Mouse (Mus musculus): ENCODE data around the gene Mlh1. TPM values are rescaled to one million over a fixed set of nuclear protein-coding genes. Genes with fewer than 3 reads are reported as not detected.

Gene Mlh1
- polyA plus RNA-seq, 1 experiment from 2014 or later = 31.4 TPM

DNA sequence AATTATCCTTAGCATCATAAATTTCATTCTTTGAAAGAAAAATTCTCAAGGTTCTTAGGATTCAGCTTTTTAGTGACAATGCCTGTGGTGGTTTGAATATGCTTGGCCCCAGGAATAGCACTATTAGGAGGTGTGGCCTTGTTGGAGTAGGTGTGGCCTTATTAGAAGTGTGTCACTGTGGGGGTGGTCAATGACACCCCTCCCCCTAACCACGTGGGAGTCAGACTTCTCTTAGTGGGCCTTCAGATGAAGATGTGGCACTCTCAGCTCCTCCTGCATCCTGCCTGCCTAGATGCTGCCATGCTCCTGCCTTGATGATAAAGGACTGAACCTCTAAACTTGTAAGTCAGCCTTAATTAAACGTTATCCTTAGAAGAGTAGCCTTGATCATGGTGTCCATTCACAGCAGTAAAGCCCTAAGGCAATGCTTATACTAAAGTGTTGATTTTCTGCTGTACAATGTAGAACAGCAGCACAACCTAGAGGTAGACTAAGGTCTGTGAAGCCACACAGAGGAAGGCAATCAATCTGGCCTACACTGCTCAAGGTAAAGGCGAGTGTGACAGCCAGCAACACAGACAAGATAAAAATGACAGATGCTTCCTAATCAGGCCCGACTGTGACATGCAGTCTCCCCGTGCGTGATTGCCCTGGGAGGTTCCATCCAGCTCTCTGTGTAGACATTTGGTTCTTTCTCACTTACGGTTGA is 19.3 kb downstream of the Mlh1 start:
- H3K36me3 ChIP-seq = peaks cover 66% of the 10 kb centered on the region

DNA sequence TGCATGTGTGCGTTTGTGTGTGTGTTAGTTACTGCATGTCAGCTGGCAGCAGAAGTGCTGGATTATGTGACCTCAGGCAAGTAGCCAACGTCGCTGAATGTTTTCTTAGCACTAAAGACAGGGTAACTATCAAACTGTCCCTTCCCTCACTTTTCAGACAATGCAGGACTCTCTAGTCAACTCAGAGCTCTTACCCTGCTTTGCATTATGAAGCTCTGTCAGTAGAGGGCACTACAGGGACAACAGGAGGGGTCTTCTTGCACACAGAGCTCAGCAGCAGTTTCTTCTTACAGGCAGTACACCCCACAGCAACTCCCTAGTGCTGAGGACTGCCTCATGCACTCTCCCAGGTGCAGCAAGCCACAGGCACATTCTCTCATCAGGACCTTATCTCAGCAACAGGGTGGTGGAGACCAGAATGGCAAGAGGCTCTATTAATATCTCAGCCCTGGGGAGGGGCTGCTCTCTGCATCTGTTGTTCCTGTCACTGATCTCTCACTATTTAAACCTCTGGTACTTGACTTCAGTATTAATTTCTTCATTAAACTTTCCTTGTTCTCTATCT is 23.8 kb downstream of the Mlh1 start:
- H3K4me1 ChIP-seq (replicated peaks) = peaks cover 14% of the 10 kb centered on the region
- H3K36me3 ChIP-seq = peaks cover 42% of the 10 kb centered on the region
- no peaks in the 10 kb centered on the region for H3K27me3 ChIP-seq
- H3K9me3 ChIP-seq (replicated peaks) = no peaks in the 10 kb centered on the region
- H3K4me2 ChIP-seq = no peak overlapping the region
- WGBS = 44% methylated on average over 3 of the region's 3 CpGs
- peak overlapping the region; percentile 80 for H3K27ac ChIP-seq
- no peak overlapping the region for H3K4me3 ChIP-seq
- peak; percentile 88 for ATAC-seq (replicated peaks; ENCODE audit: insufficient number of reproducible peaks, insufficient read depth, low FRiP score, low read depth)
- H3K9ac ChIP-seq = no peak overlapping the region

More for the DNA sequence above, 19.3 kb downstream of the Mlh1 start:
- no peak overlapping the region for H3K27ac ChIP-seq
- 0 out of 2 replicates have a peak, but pooled peaks have one; percentile 65 for ATAC-seq (replicated peaks; ENCODE audit: insufficient number of reproducible peaks, insufficient read depth, low FRiP score, low read depth)
- H3K9ac ChIP-seq = no peak overlapping the region
- no peak overlapping the region for H3K4me3 ChIP-seq
- H3K9me3 ChIP-seq (replicated peaks) = no peaks in the 10 kb centered on the region
- no peaks in the 10 kb centered on the region for H3K27me3 ChIP-seq
- no peak overlapping the region for H3K4me2 ChIP-seq
- WGBS = 48% methylated on average over 7 of the region's 7 CpGs
- peaks cover 5% of the 10 kb centered on the region for H3K4me1 ChIP-seq (replicated peaks)

GRCm38 (mm10) chr9:111245546-111245945 is 26.0 kb downstream of the Mlh1 start:
- Histone ChIP-seq H3K27ac (no peak overlapping the region), H3K4me3 (no peak overlapping the region), H3K9me3 (replicated peaks) (no peaks in the 10 kb centered on the region), H3K9ac (no peak overlapping the region), H3K27me3 (no peaks in the 10 kb centered on the region), H3K36me3 (peaks cover 30% of the 10 kb centered on the region), H3K4me1 (replicated peaks) (peaks cover 19% of the 10 kb centered on the region), H3K4me2 (no peak overlapping the region)
- no peak for ATAC-seq (replicated peaks; ENCODE audit: insufficient number of reproducible peaks, insufficient read depth, low FRiP score, low read depth)
- WGBS = 79% methylated on average over 6 of the region's 6 CpGs

DNA sequence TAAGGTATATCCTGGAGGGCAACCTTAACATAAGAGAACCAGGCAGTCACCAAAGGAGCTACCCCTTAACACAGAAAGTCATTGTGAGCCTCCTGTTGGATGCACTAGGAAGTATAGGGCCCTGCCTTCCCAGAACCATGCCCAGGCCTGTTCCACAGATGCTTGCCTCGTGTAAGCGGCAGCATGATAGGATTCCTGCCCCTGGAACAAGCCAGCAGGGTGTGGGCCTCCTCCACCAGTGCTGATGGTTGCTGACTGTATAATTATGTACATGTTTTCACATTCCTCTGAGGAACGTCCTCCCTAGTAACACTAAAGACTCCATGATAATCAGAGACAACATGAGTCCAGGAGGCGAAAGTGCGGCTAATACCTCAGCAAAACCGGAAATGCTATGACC is 28.2 kb downstream of the Mlh1 start:
- Histone ChIP-seq H3K27ac (no peak overlapping the region), H3K9ac (no peak overlapping the region), H3K4me1 (replicated peaks) (peaks cover 19% of the 10 kb centered on the region), H3K36me3 (peaks cover 35% of the 10 kb centered on the region), H3K4me2 (no peak overlapping the region), H3K9me3 (replicated peaks) (no peaks in the 10 kb centered on the region), H3K4me3 (no peak overlapping the region), H3K27me3 (no peaks in the 10 kb centered on the region)
- 69% methylated on average over 6 of the region's 6 CpGs for WGBS
- ATAC-seq (replicated peaks; ENCODE audit: insufficient number of reproducible peaks, insufficient read depth, low FRiP score, low read depth) = no peak

GRCm38 (mm10) chr9:111239821-111240220 is 31.8 kb downstream of the Mlh1 start:
- no peak overlapping the region for H3K27ac ChIP-seq
- no peak overlapping the region for H3K9ac ChIP-seq
- 79% methylated on average over 4 of the region's 4 CpGs for whole genome bisulfite sequencing
- H3K9me3 ChIP-seq (replicated peaks) = no peaks in the 10 kb centered on the region
- no peak for ATAC-seq (replicated peaks; ENCODE audit: insufficient number of reproducible peaks, insufficient read depth, low FRiP score, low read depth)
- H3K36me3 ChIP-seq = peaks cover 63% of the 10 kb centered on the region
- H3K4me3 ChIP-seq = no peak overlapping the region
- no peak overlapping the region for H3K4me2 ChIP-seq
- no peaks in the 10 kb centered on the region for H3K27me3 ChIP-seq
- peaks cover 7% of the 10 kb centered on the region for H3K4me1 ChIP-seq (replicated peaks)

DNA sequence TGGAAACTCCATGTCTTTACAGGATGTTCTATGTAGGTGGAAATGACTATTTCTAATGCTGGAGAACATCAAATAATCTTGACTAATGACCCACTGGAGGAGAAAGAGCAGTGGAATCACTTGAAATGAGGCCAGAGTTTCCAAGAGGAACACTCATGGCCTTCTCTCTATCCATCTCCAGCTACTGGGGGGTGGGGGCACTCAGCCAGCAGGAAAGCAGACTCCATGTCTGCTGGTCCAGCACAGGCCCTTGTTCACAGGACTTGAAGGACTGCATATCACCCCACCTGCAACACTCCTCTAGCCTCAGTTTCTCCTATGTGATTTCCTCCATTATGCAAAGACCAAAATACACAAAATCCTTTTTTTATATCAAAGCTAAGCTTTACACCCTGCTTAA is 33.9 kb downstream of the Mlh1 start:
- no peaks in the 10 kb centered on the region for H3K9me3 ChIP-seq (replicated peaks)
- ATAC-seq (replicated peaks; ENCODE audit: insufficient number of reproducible peaks, insufficient read depth, low FRiP score, low read depth) = no peak

DNA sequence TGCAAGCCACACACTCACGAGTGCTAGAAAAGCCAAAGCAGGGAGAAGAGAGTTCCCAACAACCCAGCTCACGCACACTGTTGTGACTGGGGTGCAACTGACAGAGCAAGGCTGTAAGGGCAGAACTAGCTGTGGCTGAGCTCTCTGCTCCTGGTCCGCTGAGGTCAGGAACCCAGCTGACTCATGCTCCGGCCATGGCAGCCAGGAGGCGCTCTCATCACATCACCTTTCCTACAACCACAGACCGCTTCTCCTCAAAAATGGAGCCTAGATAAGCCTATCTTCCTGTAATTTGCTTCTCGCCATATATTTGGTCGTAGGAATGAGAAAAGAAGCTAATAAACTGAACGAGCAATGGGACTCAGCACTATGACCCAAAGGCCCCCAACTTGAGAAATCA is 36.9 kb downstream of the Mlh1 start:
- Histone ChIP-seq H3K4me1 (replicated peaks) (0 out of 2 replicates have a peak, but pooled peaks cover under 1% of the 10 kb centered on the region), H3K27ac (no peak overlapping the region), H3K36me3 (peaks cover 82% of the 10 kb centered on the region), H3K27me3 (no peaks in the 10 kb centered on the region), H3K9me3 (replicated peaks) (no peaks in the 10 kb centered on the region), H3K9ac (no peak overlapping the region), H3K4me3 (no peak overlapping the region), H3K4me2 (no peak overlapping the region)
- ATAC-seq (replicated peaks; ENCODE audit: insufficient number of reproducible peaks, insufficient read depth, low FRiP score, low read depth) = no peak
- 85% methylated on average over 9 of the region's 9 CpGs for WGBS

More for the DNA sequence above, 33.9 kb downstream of the Mlh1 start:
- Histone ChIP-seq H3K4me2 (no peak overlapping the region), H3K9ac (no peak overlapping the region), H3K4me1 (replicated peaks) (peaks cover 4% of the 10 kb centered on the region), H3K4me3 (no peak overlapping the region), H3K27ac (no peak overlapping the region), H3K27me3 (no peaks in the 10 kb centered on the region), H3K36me3 (peaks cover 80% of the 10 kb centered on the region)

DNA sequence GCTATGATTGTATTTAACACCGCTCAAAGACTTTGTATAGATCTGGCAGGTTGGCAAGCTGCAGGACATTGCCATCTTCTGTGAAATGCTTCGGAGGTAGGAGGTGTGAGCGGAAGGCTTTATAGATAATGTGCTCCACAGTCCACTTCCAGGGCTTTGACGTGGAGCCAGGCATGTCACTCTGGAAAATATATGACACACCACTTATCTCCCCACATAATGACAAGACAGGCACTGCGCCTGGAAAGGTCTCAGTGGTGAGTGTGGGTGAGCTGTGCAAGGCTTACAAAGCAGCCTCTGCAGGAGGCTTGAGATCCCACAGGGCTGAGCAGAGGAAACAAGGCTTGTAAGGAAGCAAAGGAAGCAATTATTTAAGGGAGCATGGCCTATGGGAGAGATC is 43.1 kb downstream of the Mlh1 start:
- 34% methylated on average over 5 of the region's 5 CpGs for WGBS
- Histone ChIP-seq H3K9me3 (replicated peaks) (no peaks in the 10 kb centered on the region), H3K27ac (peak overlapping the region; percentile 82), H3K4me1 (replicated peaks) (peaks cover 35% of the 10 kb centered on the region), H3K4me2 (no peak overlapping the region), H3K27me3 (no peaks in the 10 kb centered on the region), H3K9ac (no peak overlapping the region), H3K4me3 (no peak overlapping the region), H3K36me3 (peaks cover 60% of the 10 kb centered on the region)
- ATAC-seq (replicated peaks; ENCODE audit: insufficient number of reproducible peaks, insufficient read depth, low FRiP score, low read depth) = peak; percentile 88

DNA sequence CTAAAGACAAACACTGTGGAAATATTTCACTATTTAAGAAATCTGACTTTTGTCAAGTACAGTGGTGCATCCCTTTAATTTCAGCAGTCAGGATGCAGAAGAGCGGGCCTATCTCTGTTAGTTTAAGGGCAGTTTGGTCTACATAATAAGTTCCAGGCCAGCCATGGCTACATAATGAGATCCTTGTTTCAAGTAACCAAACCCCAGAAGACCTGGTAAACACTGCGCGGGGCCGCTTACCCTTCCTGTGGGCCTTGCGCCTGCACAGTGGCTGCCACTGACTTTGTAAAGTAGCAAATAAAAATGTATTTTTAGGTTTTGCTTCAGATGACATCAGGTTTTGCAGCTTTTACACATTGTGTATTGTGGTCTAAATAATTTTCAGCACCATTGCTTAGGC is 48.2 kb downstream of the Mlh1 start:
- H3K4me1 ChIP-seq (replicated peaks) = peaks cover 23% of the 10 kb centered on the region
- H3K9ac ChIP-seq = no peak overlapping the region
- H3K9me3 ChIP-seq (replicated peaks) = no peaks in the 10 kb centered on the region
- ATAC-seq (replicated peaks; ENCODE audit: insufficient number of reproducible peaks, insufficient read depth, low FRiP score, low read depth) = no peak
- H3K4me2 ChIP-seq = no peak overlapping the region
- H3K27ac ChIP-seq = no peak overlapping the region
- H3K36me3 ChIP-seq = peaks cover 64% of the 10 kb centered on the region
- H3K27me3 ChIP-seq = no peaks in the 10 kb centered on the region
- H3K4me3 ChIP-seq = no peak overlapping the region
- 95% methylated on average over 5 of the region's 5 CpGs for WGBS

- no peak overlapping the region for H3K27ac ChIP-seq
- no peak overlapping the region for H3K4me3 ChIP-seq
- H3K36me3 ChIP-seq = peaks cover 74% of the 10 kb centered on the region
- no peak overlapping the region for H3K9ac ChIP-seq
- H3K4me1 ChIP-seq (replicated peaks) = peaks cover 9% of the 10 kb centered on the region
- H3K4me2 ChIP-seq = no peak overlapping the region
- H3K9me3 ChIP-seq (replicated peaks) = no peaks in the 10 kb centered on the region
- WGBS = 79% methylated on average over 1 of the region's 1 CpGs
- H3K27me3 ChIP-seq = no peaks in the 10 kb centered on the region
- no peak for ATAC-seq (replicated peaks; ENCODE audit: insufficient number of reproducible peaks, insufficient read depth, low FRiP score, low read depth)
Observed at GRCm38 (mm10) chr9:111221580-111221979, 50.0 kb downstream of the Mlh1 start.

DNA sequence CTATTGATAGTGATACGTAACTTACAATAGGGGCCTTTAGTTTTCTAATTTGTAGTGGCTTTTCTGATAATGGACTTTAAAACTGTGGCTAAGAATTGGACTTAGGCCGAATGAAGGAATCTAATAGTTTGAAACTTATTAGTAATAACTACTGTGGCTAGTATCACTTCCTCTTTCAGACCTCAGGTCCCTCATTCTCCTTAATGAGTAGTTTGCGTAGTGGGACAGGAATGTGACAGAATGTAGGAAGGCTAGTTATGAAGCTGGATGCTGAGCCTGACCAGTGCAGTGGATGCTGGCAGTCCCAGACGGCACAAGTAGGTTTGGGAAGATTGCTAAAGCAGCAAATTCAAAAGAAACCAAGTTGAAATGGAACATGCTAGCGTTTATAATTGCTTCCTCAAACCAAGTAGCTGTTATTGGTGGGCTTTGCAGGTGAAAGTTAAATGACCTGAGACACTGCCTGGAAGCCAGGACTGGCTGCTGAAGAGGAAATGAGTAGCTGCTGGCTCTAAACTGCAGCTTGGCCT is 51.0 kb downstream of the Mlh1 start:
- H3K4me3 ChIP-seq = no peak overlapping the region

DNA sequence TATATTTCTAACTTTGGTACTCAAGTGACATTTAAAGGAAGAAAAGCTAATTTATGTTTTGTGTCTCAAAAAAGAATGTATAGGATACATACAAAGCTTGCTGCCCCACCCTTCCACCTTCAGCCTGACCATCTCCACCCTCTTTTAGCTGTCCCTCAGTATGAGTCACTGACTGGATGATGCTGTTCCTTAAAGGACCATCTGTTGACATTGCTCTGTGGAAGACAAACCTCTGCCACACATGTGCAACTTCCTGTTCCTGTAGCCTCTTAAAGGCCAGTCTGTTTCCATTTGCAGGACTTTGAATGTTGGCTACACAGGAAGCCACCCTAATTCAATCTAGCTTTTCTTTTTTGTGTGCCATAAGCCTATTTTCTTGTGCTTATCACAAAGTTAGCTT is 55.2 kb downstream of the Mlh1 start:
- H3K9me3 ChIP-seq (replicated peaks) = no peaks in the 10 kb centered on the region
- no peak overlapping the region for H3K9ac ChIP-seq
- H3K27ac ChIP-seq = no peak overlapping the region
- H3K36me3 ChIP-seq = peaks cover 51% of the 10 kb centered on the region
- no peak overlapping the region for H3K4me3 ChIP-seq
- peaks cover 18% of the 10 kb centered on the region for H3K4me1 ChIP-seq (replicated peaks)
- no peak for ATAC-seq (replicated peaks; ENCODE audit: insufficient number of reproducible peaks, insufficient read depth, low FRiP score, low read depth)
- H3K4me2 ChIP-seq = no peak overlapping the region
- H3K27me3 ChIP-seq = no peaks in the 10 kb centered on the region

More for the DNA sequence above, 51.0 kb downstream of the Mlh1 start:
- H3K4me2 ChIP-seq = no peak overlapping the region
- ATAC-seq (replicated peaks; ENCODE audit: insufficient number of reproducible peaks, insufficient read depth, low FRiP score, low read depth) = no peak
- no peaks in the 10 kb centered on the region for H3K9me3 ChIP-seq (replicated peaks)
- H3K36me3 ChIP-seq = peaks cover 79% of the 10 kb centered on the region
- H3K4me1 ChIP-seq (replicated peaks) = peaks cover 3% of the 10 kb centered on the region; the same call in 1 of the 2 replicates
- no peak overlapping the region for H3K9ac ChIP-seq
- 89% methylated on average over 5 of the region's 5 CpGs for WGBS
- H3K27me3 ChIP-seq = no peaks in the 10 kb centered on the region
- no peak overlapping the region for H3K27ac ChIP-seq

Data from heart, embryonic 15.5 days (tissue).